Comparison of ENCODE assay signal across 29 mouse cellular contexts in the genomic region with DNA sequence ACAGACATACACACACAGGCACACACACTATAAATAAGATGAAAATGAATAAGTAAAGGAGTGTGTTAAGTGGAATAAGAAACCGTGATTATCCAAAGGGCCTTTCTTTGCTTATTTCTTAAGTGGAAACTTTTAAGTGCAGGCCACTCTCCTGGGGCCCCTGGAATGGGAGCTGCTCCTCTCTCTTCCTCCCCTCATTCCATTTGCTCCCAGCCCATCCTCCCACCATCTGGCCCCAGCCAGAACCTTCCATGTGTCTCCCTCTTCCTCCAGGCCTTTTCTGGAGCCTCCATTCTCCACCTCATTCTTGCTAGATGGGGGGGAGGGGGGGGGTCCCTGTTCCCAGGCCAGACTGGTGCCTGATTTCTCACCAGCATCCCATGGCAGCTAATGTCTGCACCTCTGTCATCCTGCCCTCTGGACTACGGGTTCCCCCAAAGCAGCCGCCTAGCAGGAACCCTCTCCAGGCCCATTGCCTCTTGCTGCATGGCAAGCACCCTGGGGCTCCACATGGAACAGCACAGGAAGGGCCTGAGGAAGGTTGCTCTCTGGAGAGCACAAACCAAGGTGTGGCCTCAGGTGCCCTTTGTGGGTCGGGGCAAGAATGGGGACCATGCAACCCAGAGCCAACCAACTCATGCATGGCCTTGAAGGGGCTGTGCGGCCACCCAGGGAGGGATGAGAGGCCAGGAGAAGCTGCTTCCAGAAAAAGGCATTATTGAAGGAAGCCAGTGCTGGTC. TPM values are rescaled to one million over a fixed set of nuclear protein-coding genes. Genes with fewer than 3 reads are reported as not detected.
DNase-seq lines count a peak whose midpoint lies in the region; ATAC-seq and TF ChIP-seq lines count a peak whose summit lies in the region.
"Had no signal": no experiment of that assay in that cellular context is flagged by ENCODE, and none has a peak within 500 bp of the region (broad histone marks: within the 10 kb centered on the region; RNA-seq: fewer than 3 reads in every experiment).

No protein-coding gene starts in this region.

- H3K27ac ChIP-seq in cerebellum, adult 2 months (ENCODE audit: insufficient read depth, low read length), result peak overlapping the region; percentile 83
- no peak overlapping the region for H3K27ac ChIP-seq in midbrain, embryonic 15.5 days
- no peak overlapping the region for H3K27ac ChIP-seq in midbrain, embryonic 10.5 days (replicated peaks)
- H3K27ac ChIP-seq: embryonic facial prominence, embryonic 13.5 days; forebrain, embryonic 12.5 days; forebrain, embryonic 15.5 days; heart, adult 2 months; heart, embryonic 10.5 days; heart, embryonic 13.5 days; hindbrain, embryonic 14.5 days; hindbrain, postnatal 0 days had no signal

- H3K9me3 ChIP-seq in midbrain, embryonic 15.5 days, result no peaks in the 10 kb centered on the region
- no peaks in the 10 kb centered on the region for H3K9me3 ChIP-seq in midbrain, embryonic 10.5 days (replicated peaks)
- H3K9me3 ChIP-seq: embryonic facial prominence, embryonic 13.5 days; forebrain, embryonic 12.5 days; forebrain, embryonic 15.5 days; G1E; heart, embryonic 10.5 days; heart, embryonic 13.5 days had no signal

- peak; percentile 43 to 60 for DNase-seq in cerebellum, adult 2 months
- DNase-seq in cerebellum, adult 8-10 months, result no peak
- peak; percentile 46 to 59 for DNase-seq in cerebellum, postnatal 25 days
- no peak for DNase-seq in cerebellum, adult 11-12 months
- no peak for DNase-seq in midbrain, embryonic 10.5 days (ENCODE audit: low spot score)
- DNase-seq in gastrocnemius, adult 18-20 months (ENCODE audit: low spot score), result no peak
- DNase-seq: adrenal gland, postnatal 10 days; adrenal gland, postnatal 36 days; B cell, adult 2 months; gastrocnemius, postnatal 10 days; gastrocnemius, postnatal 36 days; heart, adult 2 months; heart, postnatal 14 days; heart, postnatal 4 days; kidney, adult 18-20 months had no signal

- no peaks in the 10 kb centered on the region for H3K36me3 ChIP-seq in midbrain, embryonic 15.5 days (replicated peaks)
- no peaks in the 10 kb centered on the region for H3K36me3 ChIP-seq in midbrain, embryonic 10.5 days
- H3K36me3 ChIP-seq: embryonic facial prominence, embryonic 13.5 days; forebrain, embryonic 12.5 days; forebrain, embryonic 15.5 days; G1E; heart, embryonic 10.5 days; heart, embryonic 13.5 days had no signal

- no peak overlapping the region for H3K4me3 ChIP-seq in cerebellum, adult 2 months (replicated peaks; ENCODE audit: insufficient read depth, low read depth, low read length)
- no peak overlapping the region for H3K4me3 ChIP-seq in midbrain, embryonic 15.5 days
- H3K4me3 ChIP-seq in midbrain, embryonic 10.5 days, result no peak overlapping the region
- H3K4me3 ChIP-seq: embryonic facial prominence, embryonic 13.5 days; erythroblast, embryonic 14.5 days; forebrain, embryonic 12.5 days; forebrain, embryonic 15.5 days; heart, adult 2 months; heart, embryonic 10.5 days; heart, embryonic 13.5 days had no signal

- H3K4me2 ChIP-seq in midbrain, embryonic 15.5 days, result no peak overlapping the region
- H3K4me2 ChIP-seq: embryonic facial prominence, embryonic 13.5 days; forebrain, embryonic 12.5 days; forebrain, embryonic 15.5 days; heart, embryonic 13.5 days; hindbrain, embryonic 14.5 days had no signal

- H3K9ac ChIP-seq in midbrain, embryonic 15.5 days, result no peak overlapping the region
- H3K9ac ChIP-seq: embryonic facial prominence, embryonic 13.5 days; forebrain, embryonic 12.5 days; forebrain, embryonic 15.5 days; heart, embryonic 13.5 days; hindbrain, embryonic 14.5 days had no signal

- WGBS in cerebellum, adult 2 months, result 54% methylated on average over 5 of the region's 5 CpGs
- 74% methylated on average over 5 of the region's 5 CpGs for WGBS in midbrain, embryonic 15.5 days
- WGBS in midbrain, embryonic 10.5 days, result 74% methylated on average over 5 of the region's 5 CpGs

- TF ChIP-seq CTCF in cerebellum, adult 2 months (IDR thresholded peaks at IDR 0.05; ENCODE audit: borderline replicate concordance, insufficient read depth, low read depth, low read length), result no peak

- 0 out of 2 replicates have a peak, but pooled peaks have one; percentile 4 for ATAC-seq in midbrain, embryonic 15.5 days (replicated peaks)
- ATAC-seq: forebrain, embryonic 15.5 days; hindbrain, postnatal 0 days; inflammation-experienced regulatory T-cells, adult 6 months; intestine, embryonic 16.5 days; Patski had no signal

- peaks cover 70% of the 10 kb centered on the region for H3K4me1 ChIP-seq in cerebellum, adult 2 months (ENCODE audit: control insufficient read depth, insufficient read depth, low read length)
- H3K4me1 ChIP-seq in midbrain, embryonic 15.5 days, result peaks cover 13% of the 10 kb centered on the region
- H3K4me1 ChIP-seq in midbrain, embryonic 10.5 days, result peaks cover 19% of the 10 kb centered on the region

- H3K27me3 ChIP-seq in cerebellum, adult 2 months (ENCODE audit: control insufficient read depth, insufficient read depth, low read length), result no peaks in the 10 kb centered on the region
- H3K27me3 ChIP-seq in midbrain, embryonic 15.5 days (replicated peaks), result peaks cover under 1% of the 10 kb centered on the region; the same call in 1 of the 2 replicates
- H3K27me3 ChIP-seq in midbrain, embryonic 10.5 days (ENCODE audit: low read depth, poor library complexity, severe bottlenecking), result peaks cover 24% of the 10 kb centered on the region
- H3K27me3 ChIP-seq: forebrain, embryonic 15.5 days; heart, embryonic 13.5 days; Patski had no signal

- no peak for TF ChIP-seq POLR2A in cerebellum, adult 2 months (IDR thresholded peaks at IDR 0.05; ENCODE audit: borderline replicate concordance, insufficient read depth, low read length)

RNA-seq across cellular contexts. Expression of a gene that starts 8.0 kb away (rescaled TPM):
- 55.9 and 62.9 TPM in 2 replicates for polyA plus RNA-seq in cerebellum, adult 2 months (2012; rRNA removed)
- polyA plus RNA-seq in midbrain, embryonic 15.5 days (2015; fragmentation: Nextera tagmentation; extraction: Ambion mirVana), result 4.8 and 5.3 TPM in 2 replicates
- 0.10 and 0.25 TPM in 2 replicates for polyA plus RNA-seq in midbrain, embryonic 10.5 days (2016; fragmentation: Nextera tagmentation; extraction: Ambion mirVana)
- 1 to 10 TPM; 2.0 to 2.3 TPM for total RNA-seq in gastrocnemius, adult 18-20 months (2021)
- total RNA-seq: granulocyte monocyte progenitor cell, adult 5-6 weeks had no signal
- polyA plus RNA-seq: erythroblast, embryonic 14.5 days; inflammation-experienced regulatory T-cells, adult 6 months had no signal

Comparison
In these comparisons a context has a peak if more than half of its experiments do, and no peak if none do; other contexts are left out.
1. DNase-seq: peak in cerebellum, adult 2 months (2 of 2) and cerebellum, postnatal 25 days (2 of 2); none in cerebellum, adult 8-10 months (single experiment), cerebellum, adult 11-12 months (single experiment), midbrain, embryonic 10.5 days (single experiment) and gastrocnemius, adult 18-20 months (single experiment).